Mouse (Mus musculus) small intestine, adult 10 weeks (tissue): ENCODE measurements around the gene Ephx3. TPM values are rescaled to one million over a fixed set of nuclear protein-coding genes. Genes with fewer than 3 reads are reported as not detected.

ENCODE experiments used
- polyA plus RNA-seq: library from polyadenylated mRNA; stranded (reverse); fragments of 350-450 nt; fragmentation: Illumina TruSeq; extraction: RNeasy Lipid Tissue Mini Kit (QIAGEN cat#74804); gene quantifications from one replicate; pipeline ENCODE4 v1.2.3, GENCODE M21; 2014; ENCODE audit warnings: low replicate concordance

Gene Ephx3
- 0.33 TPM for polyA plus RNA-seq

GRCm38 (mm10) chr17:32188863-32189636 lies at the start of gene Ephx3:
Ephx3 (minus strand) TSS chr17:32189549.

DNA sequence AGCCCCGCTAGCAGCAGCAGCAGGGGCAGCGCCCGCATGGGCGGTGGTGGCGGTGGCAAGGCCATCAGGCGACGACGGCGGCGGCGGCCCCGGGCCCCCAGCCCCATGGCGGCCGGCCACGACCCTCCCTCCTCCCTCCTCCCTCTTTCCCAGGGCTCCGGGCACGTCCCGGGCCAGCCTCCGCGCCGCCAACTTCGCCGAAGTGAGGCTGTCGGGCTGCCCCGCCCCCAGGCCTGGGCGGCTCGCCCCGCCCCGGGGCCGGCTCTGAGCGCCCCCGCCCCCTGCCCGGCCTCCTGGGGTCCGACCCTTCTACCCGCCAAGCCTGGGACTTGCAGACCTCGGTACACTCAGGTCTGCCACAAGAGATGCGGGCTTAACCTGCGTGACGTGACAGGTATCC lies 22.7 kb downstream of the Ephx3 start, which contains the start of gene Notch3:
Gene Notch3, minus strand, starts transcription at position 166 of the 400 bp plus-strand sequence.

Other genes with a start within 250 kb of the Ephx3 start
- gene Rrp1b, start 153.4 kb downstream of the Ephx3 start, polyA plus RNA-seq, result 1.7 TPM
- gene Hsf2bp, start 153.2 kb downstream of the Ephx3 start, polyA plus RNA-seq, result not detected
- 0.22 TPM for gene Notch3, start 22.7 kb downstream of the Ephx3 start, polyA plus RNA-seq
- gene Brd4, start 95.2 kb upstream of the Ephx3 start, polyA plus RNA-seq, result 22.9 TPM
- 82.2 TPM for gene Akap8, start 131.7 kb upstream of the Ephx3 start, polyA plus RNA-seq
- 7.8 TPM for gene Akap8l, start 161.1 kb upstream of the Ephx3 start, polyA plus RNA-seq
- gene Wiz, start 199.9 kb upstream of the Ephx3 start, polyA plus RNA-seq, result 3.0 TPM
- gene Rasal3, start 214.0 kb upstream of the Ephx3 start, polyA plus RNA-seq, result 0.89 TPM
- 0.74 TPM for gene Pglyrp2, start 234.6 kb upstream of the Ephx3 start, polyA plus RNA-seq